Mouse (Mus musculus) bone marrow, adult 2 months (tissue): ENCODE data around the gene Mkrn3. TPM values are rescaled to one million over a fixed set of nuclear protein-coding genes. Genes with fewer than 3 reads are reported as not detected.

ENCODE experiments used
- H3K27ac ChIP-seq: fragments of 200-500 bp; 2 replicates; pipeline ENCODE4 v1.5.1; 2012; ENCODE audit warnings: low read depth, mild to moderate bottlenecking, control low read depth, inconsistent platforms, low read length; ENCODE audit not compliant: control insufficient read depth, poor library complexity, insufficient read depth
- H3K4me1 ChIP-seq: fragments of 200-500 bp; 2 replicates; pipeline ENCODE4 v1.6.1; 2011; ENCODE audit warnings: low read length; ENCODE audit not compliant: control insufficient read depth, insufficient read depth
- H3K4me3 ChIP-seq: fragments of 200-500 bp; replicated peaks from 2 replicates; pipeline ENCODE3; 2011; ENCODE audit warnings: mild to moderate bottlenecking, low read depth, low read length, control low read depth; ENCODE audit not compliant: control insufficient read depth
- CTCF ChIP-seq: fragments of 200-500 bp; IDR thresholded peaks from 2 replicates; pipeline ENCODE4 v1.5.1; 2011; ENCODE audit warnings: low read length, control low read depth; ENCODE audit not compliant: control insufficient read depth, insufficient read depth
- POLR2A ChIP-seq: fragments of 200-500 bp; IDR thresholded peaks from 2 replicates; pipeline ENCODE4 v1.6.1; 2011; ENCODE audit warnings: low read depth, mild to moderate bottlenecking, control low read depth, low read length, borderline replicate concordance; ENCODE audit not compliant: control insufficient read depth
- WGBS: fragments of 180-500 bp; shearing (Covaris S2); methylation state at CpG from one replicate; pipeline ENCODE4 v1.1.7; 2018; 5-methylcytosine and 5-hydroxymethylcytosine counted together
- polyA plus RNA-seq: library from polyadenylated mRNA; stranded (reverse); fragments of >200 nt; gene quantifications from 2 replicates; pipeline ENCODE4 v1.2.4, GENCODE M21; 2011; ENCODE audit warnings: low replicate concordance; ENCODE audit not compliant: missing spikeins, insufficient read depth, insufficient read length

Mkrn3 gene
- polyA plus RNA-seq, 1 experiment: 0.97 TPM

GRCm38 (mm10) chr7:62407803-62408202, 12.1 kb downstream of the Mkrn3 start:
- no peak overlapping the region for H3K27ac ChIP-seq
- WGBS: 53% methylated on average over 3 of the region's 3 CpGs
- TF ChIP-seq POLR2A (no peak), CTCF (no peak)
- no peak overlapping the region for H3K4me3 ChIP-seq
- H3K4me1 ChIP-seq: no peaks in the 10 kb centered on the region

GRCm38 (mm10) chr7:62406573-62407050, 13.3 kb downstream of the Mkrn3 start:
- 55% methylated on average over 19 of the region's 19 CpGs for WGBS
- Histone ChIP-seq H3K4me3 (no peak overlapping the region), H3K4me1 (no peaks in the 10 kb centered on the region), H3K27ac (no peak overlapping the region)
- no peak for TF ChIP-seq POLR2A
- TF ChIP-seq CTCF: no peak

GRCm38 (mm10) chr7:62392202-62392601, 27.7 kb downstream of the Mkrn3 start:
- WGBS: 45% methylated on average over 1 of the region's 1 CpGs
- no peak overlapping the region for H3K4me3 ChIP-seq
- no peak for TF ChIP-seq CTCF
- no peak overlapping the region for H3K27ac ChIP-seq
- no peaks in the 10 kb centered on the region for H3K4me1 ChIP-seq

GRCm38 (mm10) chr7:62388291-62388690, 31.6 kb downstream of the Mkrn3 start:
- Histone ChIP-seq H3K4me1 (no peaks in the 10 kb centered on the region), H3K4me3 (no peak overlapping the region), H3K27ac (no peak overlapping the region)
- TF ChIP-seq POLR2A: no peak
- TF ChIP-seq CTCF: no peak
- WGBS: 41% methylated on average over 4 of the region's 4 CpGs

GRCm38 (mm10) chr7:62382391-62382790, 37.5 kb downstream of the Mkrn3 start:
- Histone ChIP-seq H3K4me3 (no peak overlapping the region), H3K27ac (no peak overlapping the region), H3K4me1 (no peaks in the 10 kb centered on the region)
- TF ChIP-seq CTCF (0 out of 2 replicates have a peak, but pooled peaks have one; percentile 12), POLR2A (no peak)
- 6% methylated on average over 2 of the region's 2 CpGs for WGBS

GRCm38 (mm10) chr7:62378529-62378928, 41.4 kb downstream of the Mkrn3 start:
- Histone ChIP-seq H3K27ac (no peak overlapping the region), H3K4me3 (no peak overlapping the region), H3K4me1 (no peaks in the 10 kb centered on the region)
- 85% methylated on average over 9 of the region's 9 CpGs for WGBS
- TF ChIP-seq POLR2A: no peak
- TF ChIP-seq CTCF: no peak

- H3K4me1 ChIP-seq: no peaks in the 10 kb centered on the region
- 37% methylated on average over 14 of the region's 14 CpGs for WGBS
- no peak overlapping the region for H3K27ac ChIP-seq
- H3K4me3 ChIP-seq: no peak overlapping the region
- no peak for TF ChIP-seq POLR2A
- TF ChIP-seq CTCF: no peak
Observed at GRCm38 (mm10) chr7:62377313-62377712, 42.6 kb downstream of the Mkrn3 start.

GRCm38 (mm10) chr7:62376510-62377304, 43.2 kb downstream of the Mkrn3 start, which contains the start of gene Magel2:
Gene Magel2, plus strand, starts transcription at chr7:62377010.
- TF ChIP-seq POLR2A: no peak
- no peak for TF ChIP-seq CTCF
- no peaks in the 10 kb centered on the region for H3K4me1 ChIP-seq
- no peak within 1 kb of the TSS for H3K4me3 ChIP-seq
- no peak within 1 kb of the TSS for H3K27ac ChIP-seq
- WGBS: 27% methylated on average over 31 of the region's 31 CpGs
